Mouse (Mus musculus): ENCODE measurements around the gene Nicn1.

DNA sequence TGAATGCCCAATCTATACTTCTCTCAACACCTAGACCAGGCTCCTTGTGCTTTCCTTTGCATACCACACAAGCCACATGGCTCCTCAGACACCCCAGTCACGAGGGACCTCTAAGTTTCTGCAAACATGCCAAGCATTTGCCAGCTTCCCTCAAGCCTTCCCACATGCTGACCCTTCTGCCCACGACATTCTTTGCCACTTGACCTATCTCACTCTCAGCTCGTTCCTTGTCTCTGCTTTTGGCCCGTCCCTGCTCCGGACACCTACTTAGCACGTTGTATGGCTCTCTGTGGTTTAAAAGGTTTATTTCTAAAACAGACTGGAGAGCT lies 14.9 kb upstream of the Nicn1 start:
- no peak for TF ChIP-seq CTCF (IDR thresholded peaks at IDR 0.05)
- TF ChIP-seq EP300 (IDR thresholded peaks at IDR 0.05; ENCODE audit: insufficient read depth, low read depth, low read length) = no peak
